Mouse (Mus musculus) midbrain, embryonic 14.5 days (tissue): ENCODE data around the gene D5Ertd579e. TPM values are rescaled to one million over a fixed set of nuclear protein-coding genes. Genes with fewer than 3 reads are reported as not detected.

Experiments
- ATAC-seq: fragments of 200-750 bp; cut with Nextera tagmentation; 2 replicates; pipeline ENCODE4 v1.8.0; 2017; ENCODE audit warnings: moderate number of reproducible peaks, moderate library complexity; ENCODE audit not compliant: low FRiP score, low TSS enrichment
- DNase-seq: peaks from one replicate; pipeline ENCODE4 v3.0.0-alpha.2; 2015
- H3K27ac ChIP-seq: fragments of 300-500 bp; sonication (generic); replicated peaks from 2 replicates; pipeline ENCODE4 v1.5.1; 2014; ENCODE audit warnings: mild to moderate bottlenecking, low read depth, low read length, moderate library complexity
- H3K27me3 ChIP-seq: fragments of 300-500 bp; sonication (generic); 2 replicates; pipeline ENCODE4 v1.6.1; 2014; ENCODE audit warnings: low read length, control low read depth, mixed read lengths; ENCODE audit not compliant: control insufficient read depth, insufficient read depth
- H3K36me3 ChIP-seq: fragments of 300-500 bp; sonication (generic); 2 replicates; pipeline ENCODE4 v1.6.1; 2014; ENCODE audit warnings: low read length, control low read depth; ENCODE audit not compliant: control insufficient read depth, insufficient read depth
- H3K4me1 ChIP-seq: fragments of 300-500 bp; sonication (generic); 2 replicates; pipeline ENCODE4 v1.6.1; 2014; ENCODE audit warnings: mild to moderate bottlenecking, antibody characterized with exemption, low read length, control low read depth; ENCODE audit not compliant: control insufficient read depth, insufficient read depth
- H3K4me2 ChIP-seq: fragments of 300-500 bp; sonication (generic); 2 replicates; pipeline ENCODE4 v1.6.1; 2014; ENCODE audit warnings: mild to moderate bottlenecking, low read length, moderate library complexity
- H3K4me3 ChIP-seq: fragments of 300-500 bp; sonication (generic); replicated peaks from 2 replicates; pipeline ENCODE4 v1.5.1; 2014; ENCODE audit warnings: low read depth, low read length
- H3K9ac ChIP-seq: fragments of 300-500 bp; sonication (generic); replicated peaks from 2 replicates; pipeline ENCODE4 v1.6.1; 2014; ENCODE audit warnings: mild to moderate bottlenecking, low read length, moderate library complexity
- H3K9me3 ChIP-seq: fragments of 300-500 bp; sonication (generic); 2 replicates; pipeline ENCODE4 v1.6.1; 2016; ENCODE audit warnings: low read length, control low read depth, mixed read lengths; ENCODE audit not compliant: control insufficient read depth
- WGBS: fragments of 180-500 bp; shearing (Covaris S2); extraction: QIAGEN DNeasy Blood & Tissue Kit; methylation state at CpG from one replicate; pipeline ENCODE4 v1.1.7; 2014; 5-methylcytosine and 5-hydroxymethylcytosine counted together
- polyA plus RNA-seq: library from polyadenylated mRNA; unstranded; fragments of >200 nt; fragmentation: Nextera tagmentation; extraction: Ambion mirVana; gene quantifications from 2 replicates; pipeline ENCODE4 v1.2.1, GENCODE M21; 2014

The D5Ertd579e gene
- polyA plus RNA-seq, 1 experiment from 2014 or later, result 53.7 TPM

DNA sequence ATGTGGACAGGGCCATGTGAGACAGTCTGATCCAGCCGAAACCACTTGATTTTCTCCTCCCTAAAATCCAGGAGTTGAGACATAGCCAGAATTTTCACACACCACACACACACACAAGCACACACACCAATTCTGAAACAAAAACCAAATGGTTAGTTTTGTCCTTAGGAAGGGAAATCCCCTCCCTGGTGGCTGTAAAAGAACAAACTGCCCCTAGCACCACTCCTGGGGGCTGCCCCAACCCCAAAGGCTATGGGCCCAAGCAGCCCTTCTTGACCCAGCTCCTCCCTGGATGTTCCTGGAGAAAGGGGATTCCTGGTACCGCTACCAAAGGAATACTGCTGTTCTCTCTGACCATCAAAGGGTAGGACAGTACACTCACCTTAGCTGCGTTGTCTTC is 119.4 kb downstream of the D5Ertd579e start:
- no peak overlapping the region for H3K4me2 ChIP-seq
- H3K9me3 ChIP-seq, result no peaks in the 10 kb centered on the region
- peaks cover 2% of the 10 kb centered on the region; the same call in 1 of the 2 replicates for H3K36me3 ChIP-seq
- H3K27ac ChIP-seq, result no peak overlapping the region
- ATAC-seq, result no peak
- H3K4me3 ChIP-seq, result no peak overlapping the region
- 95% methylated on average over 3 of the region's 3 CpGs for WGBS
- peaks cover 5% of the 10 kb centered on the region for H3K4me1 ChIP-seq
- no peaks in the 10 kb centered on the region for H3K27me3 ChIP-seq
- no peak for DNase-seq
- no peak overlapping the region for H3K9ac ChIP-seq

DNA sequence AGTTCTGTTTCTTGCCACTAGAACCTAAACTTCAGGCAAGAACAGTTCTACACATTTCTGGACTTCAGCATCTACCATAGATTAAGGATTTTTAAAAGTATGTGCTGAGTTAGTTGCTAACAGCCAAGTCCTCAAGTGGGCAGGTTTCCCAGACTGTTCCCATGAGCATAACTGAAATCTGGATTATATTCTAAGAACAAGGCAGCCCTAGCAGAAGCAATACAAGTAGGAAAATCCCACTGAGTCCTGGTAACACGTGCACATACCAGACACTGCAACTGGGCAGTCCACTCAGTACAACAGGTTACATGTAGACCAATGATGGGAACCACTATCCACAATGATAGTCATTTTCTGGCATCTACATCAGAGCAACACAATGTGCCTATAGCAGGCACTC is 120.1 kb downstream of the D5Ertd579e start:
- ATAC-seq, result no peak
- DNase-seq, result no peak
- H3K4me1 ChIP-seq, result no peaks in the 10 kb centered on the region
- H3K4me3 ChIP-seq, result no peak overlapping the region
- H3K9ac ChIP-seq, result no peak overlapping the region
- H3K27ac ChIP-seq, result no peak overlapping the region
- no peaks in the 10 kb centered on the region for H3K27me3 ChIP-seq
- WGBS, result 81% methylated on average over 1 of the region's 1 CpGs
- H3K9me3 ChIP-seq, result no peaks in the 10 kb centered on the region
- peaks cover 9% of the 10 kb centered on the region for H3K36me3 ChIP-seq
- H3K4me2 ChIP-seq, result no peak overlapping the region

DNA sequence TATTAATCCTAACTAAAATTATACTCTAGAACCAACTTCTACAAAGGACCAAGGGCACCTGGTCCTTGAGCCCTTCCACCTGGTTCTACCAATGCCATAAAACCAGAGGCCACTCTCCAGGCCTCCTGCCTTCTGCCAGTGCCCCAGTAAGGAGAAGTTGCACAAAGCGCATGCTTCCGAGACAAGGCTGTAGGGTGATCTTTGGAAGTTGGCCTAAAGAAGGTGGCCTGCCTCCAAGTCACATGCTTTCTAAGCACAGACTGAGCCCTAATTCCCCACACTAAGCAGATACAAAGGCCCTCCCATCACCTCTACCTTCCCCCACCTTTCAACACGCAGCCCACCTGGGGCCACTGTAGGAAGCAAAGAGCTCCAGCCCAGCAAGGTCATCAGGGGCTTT is 120.6 kb downstream of the D5Ertd579e start:
- H3K27me3 ChIP-seq, result no peaks in the 10 kb centered on the region
- H3K4me3 ChIP-seq, result no peak overlapping the region
- no peak overlapping the region for H3K27ac ChIP-seq
- peaks cover 14% of the 10 kb centered on the region for H3K36me3 ChIP-seq
- no peak for ATAC-seq
- H3K4me2 ChIP-seq, result no peak overlapping the region
- 85% methylated on average over 3 of the region's 3 CpGs for WGBS
- H3K9ac ChIP-seq, result no peak overlapping the region
- no peak for DNase-seq
- no peaks in the 10 kb centered on the region for H3K4me1 ChIP-seq
- H3K9me3 ChIP-seq, result no peaks in the 10 kb centered on the region

DNA sequence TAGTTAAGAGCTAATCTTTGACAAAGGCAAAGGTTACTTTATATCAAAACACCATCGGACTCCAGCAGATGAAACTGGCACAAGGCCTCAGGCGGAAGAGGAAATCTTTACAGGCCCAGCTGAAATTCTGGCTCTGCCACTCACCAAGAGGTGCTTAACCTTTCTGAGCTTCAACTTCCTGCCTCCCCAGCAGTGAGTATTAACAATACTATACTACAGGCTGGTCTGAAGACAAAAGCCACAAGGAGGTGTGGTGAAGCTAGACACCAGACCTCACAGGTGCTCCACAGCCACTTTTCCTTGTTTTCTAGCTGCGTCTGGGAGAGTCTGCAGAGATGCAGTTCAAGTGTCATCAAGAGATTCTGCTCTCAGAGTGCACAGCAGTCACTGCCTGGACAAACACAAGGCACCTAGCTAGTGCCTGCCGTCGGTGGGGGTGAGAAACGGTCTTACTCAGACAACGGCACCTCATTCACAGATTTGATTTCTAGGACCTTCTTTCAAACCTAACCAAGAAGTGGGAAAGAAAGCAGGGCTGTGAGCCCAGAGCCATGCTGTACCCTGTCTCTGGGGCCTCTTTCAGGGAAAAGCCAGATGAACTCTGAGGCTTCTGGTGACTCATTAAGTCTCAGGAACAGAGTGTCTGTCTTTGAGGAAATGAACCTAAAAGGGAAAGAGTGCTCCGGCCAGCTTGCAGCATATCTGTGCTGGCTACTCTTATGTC is 121.5 kb downstream of the D5Ertd579e start:
- Histone ChIP-seq H3K4me3 (no peak overlapping the region), H3K4me2 (no peak overlapping the region), H3K36me3 (peaks cover 18% of the 10 kb centered on the region), H3K27ac (no peak overlapping the region), H3K9ac (no peak overlapping the region), H3K27me3 (no peaks in the 10 kb centered on the region), H3K4me1 (no peaks in the 10 kb centered on the region), H3K9me3 (no peaks in the 10 kb centered on the region)
- no peak for DNase-seq
- no peak for ATAC-seq
- WGBS, result 70% methylated on average over 8 of the region's 8 CpGs

DNA sequence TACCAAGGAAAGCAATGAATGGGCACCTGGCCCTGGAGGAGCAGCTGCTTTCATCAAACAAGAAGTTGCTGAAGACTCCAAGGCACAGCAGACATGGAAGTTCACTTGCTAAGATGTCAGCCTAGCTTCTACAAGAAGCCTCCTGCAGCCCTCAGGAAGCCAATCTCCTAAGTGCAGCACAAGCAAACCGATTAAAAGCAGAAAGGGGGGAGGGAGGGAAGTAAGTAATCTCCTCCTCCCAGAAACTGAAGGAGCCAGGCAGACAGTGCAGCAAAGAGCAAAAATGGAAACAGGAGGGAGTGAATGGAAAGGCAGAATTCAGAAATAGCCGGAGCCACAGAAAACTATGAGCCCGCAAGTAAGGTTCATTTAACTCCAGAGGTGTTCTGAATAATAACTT is 122.5 kb downstream of the D5Ertd579e start:
- no peak overlapping the region for H3K27ac ChIP-seq
- H3K4me3 ChIP-seq, result no peak overlapping the region
- no peaks in the 10 kb centered on the region for H3K9me3 ChIP-seq
- H3K9ac ChIP-seq, result no peak overlapping the region
- H3K4me2 ChIP-seq, result no peak overlapping the region
- WGBS, result 61% methylated on average over 3 of the region's 3 CpGs
- no peaks in the 10 kb centered on the region for H3K4me1 ChIP-seq
- DNase-seq (no peak), ATAC-seq (no peak)
- H3K27me3 ChIP-seq, result no peaks in the 10 kb centered on the region
- peaks cover 18% of the 10 kb centered on the region for H3K36me3 ChIP-seq

DNA sequence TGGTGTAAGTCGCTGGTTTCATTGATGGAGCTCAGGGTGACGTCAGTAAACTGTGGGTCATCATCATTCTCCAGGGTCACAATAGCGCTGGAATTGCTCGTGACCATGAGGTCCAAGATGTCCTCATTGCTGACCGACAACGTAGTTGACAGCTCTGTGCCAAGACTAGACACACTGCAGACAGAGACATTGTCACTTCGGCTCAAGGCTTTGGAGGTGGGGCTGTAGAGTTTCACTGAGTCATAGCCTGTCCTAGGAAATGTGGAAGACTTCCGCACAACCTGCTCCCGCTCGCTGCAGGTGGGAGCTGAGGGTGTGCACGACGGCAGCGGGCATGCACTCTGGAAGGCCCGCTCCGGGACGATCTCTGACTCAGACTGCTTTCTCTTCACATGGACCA is 124.5 kb downstream of the D5Ertd579e start:
- ATAC-seq (no peak), DNase-seq (no peak)
- Histone ChIP-seq H3K4me3 (no peak overlapping the region), H3K27ac (no peak overlapping the region), H3K36me3 (peaks cover 18% of the 10 kb centered on the region), H3K9me3 (no peaks in the 10 kb centered on the region), H3K4me2 (no peak overlapping the region), H3K4me1 (no peaks in the 10 kb centered on the region), H3K9ac (no peak overlapping the region), H3K27me3 (no peaks in the 10 kb centered on the region)
- WGBS, result 94% methylated on average over 16 of the region's 16 CpGs

DNA sequence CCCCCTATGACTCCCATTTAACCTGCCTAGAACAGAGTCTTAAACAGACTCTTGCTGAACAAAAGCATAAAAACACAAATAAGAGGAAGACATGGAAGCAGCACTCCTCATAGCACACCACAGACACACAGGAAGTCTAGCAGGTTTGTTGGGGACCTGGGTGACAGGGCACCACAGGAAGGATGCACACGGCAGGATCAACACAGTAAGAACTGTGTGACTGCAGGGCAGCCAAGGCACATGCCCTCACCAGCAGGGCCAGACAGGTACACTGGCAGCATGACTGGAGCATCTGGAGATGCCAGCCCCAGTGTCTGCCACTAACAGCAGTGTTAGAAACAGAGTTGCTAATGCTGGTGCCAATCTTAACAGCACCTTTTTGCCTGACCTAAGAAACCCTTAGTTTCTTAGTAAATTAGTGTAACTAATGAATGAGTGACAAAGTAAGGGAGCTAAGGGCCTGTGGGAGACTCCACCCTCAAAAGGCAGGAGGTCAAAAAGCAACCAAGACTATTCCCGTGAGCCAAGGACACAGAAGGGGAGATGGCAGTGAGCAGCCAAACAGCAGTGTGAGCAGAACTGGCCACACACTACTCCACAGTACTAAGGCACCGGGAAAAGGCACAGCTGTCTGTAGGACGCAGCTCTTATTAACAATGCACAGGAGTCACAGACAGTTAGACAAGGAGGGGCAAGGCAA is 125.1 kb downstream of the D5Ertd579e start:
- 94% methylated on average over 4 of the region's 4 CpGs for WGBS
- Histone ChIP-seq H3K36me3 (peaks cover 18% of the 10 kb centered on the region), H3K27me3 (no peaks in the 10 kb centered on the region), H3K27ac (no peak overlapping the region), H3K4me2 (no peak overlapping the region), H3K4me1 (no peaks in the 10 kb centered on the region), H3K4me3 (no peak overlapping the region), H3K9me3 (no peaks in the 10 kb centered on the region), H3K9ac (no peak overlapping the region)
- ATAC-seq (no peak), DNase-seq (no peak)

DNA sequence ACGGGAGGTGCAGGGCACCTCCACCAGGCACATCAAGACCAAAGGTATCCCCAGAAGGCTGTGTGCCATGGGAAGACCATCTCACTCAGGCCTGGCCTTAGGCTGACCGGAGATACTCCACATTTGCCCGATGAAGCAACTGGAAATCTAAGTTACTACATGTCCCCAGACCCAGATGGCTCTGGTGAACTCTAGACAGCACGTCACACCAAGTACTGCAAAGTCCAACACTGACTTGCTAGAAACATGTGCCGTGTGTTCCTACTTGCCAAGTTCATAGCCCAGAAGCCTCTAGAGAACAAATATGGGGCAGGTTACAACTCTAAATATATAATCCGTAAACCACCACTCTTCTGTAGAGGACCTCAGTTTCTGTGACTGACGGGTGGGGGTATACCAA is 125.7 kb downstream of the D5Ertd579e start:
- 94% methylated on average over 7 of the region's 7 CpGs for WGBS

DNA sequence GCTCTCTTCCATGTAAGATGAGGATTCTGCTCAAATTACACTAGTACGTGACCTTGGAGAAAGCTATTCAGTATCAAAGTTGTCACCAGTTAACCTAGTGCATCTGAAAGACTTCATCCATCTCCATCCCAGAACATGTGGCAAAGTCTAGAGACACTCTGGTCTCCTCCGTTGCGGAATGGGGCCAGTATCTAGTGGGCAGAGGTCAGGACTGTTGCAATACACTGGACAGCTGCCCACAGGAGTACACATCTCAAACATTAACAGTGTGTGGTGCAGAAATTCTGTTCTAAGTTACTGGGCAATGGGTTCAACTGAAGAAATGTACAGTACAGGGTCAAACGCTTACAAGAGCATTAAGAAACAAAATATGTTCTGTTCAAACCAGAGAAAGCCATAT is 127.7 kb downstream of the D5Ertd579e start:
- no peak overlapping the region for H3K4me2 ChIP-seq
- 93% methylated on average over 4 of the region's 4 CpGs for WGBS
- ATAC-seq, result no peak
- no peak overlapping the region for H3K4me3 ChIP-seq
- no peaks in the 10 kb centered on the region for H3K27me3 ChIP-seq
- no peak for DNase-seq
- no peak overlapping the region for H3K27ac ChIP-seq
- no peaks in the 10 kb centered on the region for H3K4me1 ChIP-seq
- H3K36me3 ChIP-seq, result peaks cover 18% of the 10 kb centered on the region
- no peaks in the 10 kb centered on the region for H3K9me3 ChIP-seq
- no peak overlapping the region for H3K9ac ChIP-seq

More for the DNA sequence above, 125.7 kb downstream of the D5Ertd579e start:
- ATAC-seq, result no peak
- H3K4me2 ChIP-seq, result no peak overlapping the region
- no peaks in the 10 kb centered on the region for H3K4me1 ChIP-seq
- H3K9ac ChIP-seq, result no peak overlapping the region
- no peaks in the 10 kb centered on the region for H3K9me3 ChIP-seq
- no peak for DNase-seq
- no peaks in the 10 kb centered on the region for H3K27me3 ChIP-seq
- no peak overlapping the region for H3K27ac ChIP-seq
- no peak overlapping the region for H3K4me3 ChIP-seq
- H3K36me3 ChIP-seq, result peaks cover 18% of the 10 kb centered on the region
